Comparison of ENCODE assay signal across 28 mouse cellular contexts in the genomic region with DNA sequence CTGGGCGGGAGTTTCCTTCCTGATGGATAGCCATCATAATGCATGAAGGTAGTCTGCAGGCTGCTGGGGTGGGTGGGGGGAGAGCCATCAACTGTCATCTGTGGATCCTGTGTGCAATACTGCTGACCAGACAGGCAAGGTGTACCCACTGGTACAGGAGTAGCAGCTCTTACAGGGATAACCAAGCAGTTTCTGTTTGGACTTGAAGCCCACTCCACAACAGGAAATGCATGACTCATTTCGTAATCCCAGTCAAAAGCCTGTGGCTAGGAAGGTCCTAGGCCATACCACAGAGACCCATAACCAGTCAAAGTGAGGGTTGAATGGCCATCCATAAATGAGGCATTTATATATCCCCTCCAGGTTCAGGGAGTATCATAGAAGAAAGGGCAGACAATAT. TPM values are rescaled to one million over a fixed set of nuclear protein-coding genes. Genes with fewer than 3 reads are reported as not detected.
"Had no signal": no experiment of that assay in that cellular context is flagged by ENCODE, and none has a peak within 500 bp of the region (broad histone marks: within the 10 kb centered on the region; RNA-seq: fewer than 3 reads in every experiment).

No protein-coding gene starts in this region.

- H3K9ac ChIP-seq: heart, embryonic 12.5 days; hindbrain, embryonic 13.5 days; hindbrain, embryonic 15.5 days; intestine, embryonic 15.5 days; limb, embryonic 13.5 days; limb, embryonic 15.5 days; liver, embryonic 12.5 days; liver, embryonic 14.5 days had no signal

- DNase-seq: gastrocnemius, postnatal 25 days; heart, adult 18-20 months; heart, postnatal 10 days; heart, postnatal 36 days; kidney, adult 18-20 months; kidney, adult 8-10 months; kidney, postnatal 10 days; kidney, postnatal 25 days; kidney, postnatal 4 days; left cerebral cortex, postnatal 4 days had no signal

- H3K4me1 ChIP-seq: hindbrain, embryonic 13.5 days; hindbrain, embryonic 15.5 days; intestine, embryonic 15.5 days; limb, embryonic 13.5 days; limb, embryonic 15.5 days; liver, embryonic 12.5 days had no signal

- H3K4me2 ChIP-seq: heart, embryonic 12.5 days; hindbrain, embryonic 13.5 days; hindbrain, embryonic 15.5 days; intestine, embryonic 15.5 days; limb, embryonic 13.5 days; limb, embryonic 15.5 days; liver, embryonic 12.5 days had no signal

- H3K4me3 ChIP-seq: heart, embryonic 10.5 days; heart, embryonic 12.5 days; hindbrain, embryonic 13.5 days; hindbrain, embryonic 15.5 days; intestine, embryonic 15.5 days; layer of hippocampus, adult 2 months; left cerebral cortex, adult 2 months; limb, embryonic 13.5 days; limb, embryonic 15.5 days; liver, embryonic 12.5 days had no signal

- H3K9me3 ChIP-seq: heart, embryonic 10.5 days; heart, embryonic 12.5 days; hindbrain, embryonic 13.5 days; hindbrain, embryonic 15.5 days; intestine, embryonic 15.5 days; limb, embryonic 13.5 days; limb, embryonic 15.5 days; liver, embryonic 12.5 days had no signal

- ATAC-seq: inflammation-experienced regulatory T-cells, adult 6 months; intestine, embryonic 15.5 days; intestine, postnatal 0 days; liver, embryonic 12.5 days had no signal

- H3K27ac ChIP-seq: heart, embryonic 10.5 days; hindbrain, embryonic 13.5 days; hindbrain, embryonic 15.5 days; intestine, embryonic 15.5 days; layer of hippocampus, adult 2 months; left cerebral cortex, adult 2 months; limb, embryonic 13.5 days; limb, embryonic 15.5 days; liver, embryonic 12.5 days; liver, embryonic 14.5 days had no signal

- H3K27me3 ChIP-seq: heart, embryonic 12.5 days; hindbrain, embryonic 13.5 days; hindbrain, embryonic 15.5 days; intestine, embryonic 15.5 days; limb, embryonic 13.5 days; limb, embryonic 15.5 days; liver, embryonic 12.5 days had no signal

RNA-seq across cellular contexts. Expression of a gene that starts 3.2 kb away (rescaled TPM):
- total RNA-seq: hematopoietic stem cell, adult 5-6 weeks; left cerebral cortex, postnatal 25 days; liver, adult 2 months had no signal
- polyA plus RNA-seq: heart, embryonic 16.5 days; kidney, embryonic 14.5 days; liver, embryonic 12.5 days had no signal
